In genomic region chr13:43530832-43531693, GRCm38 (mm10) we compare ENCODE assay signal across 8 mouse cellular contexts. TPM values are rescaled to one million over a fixed set of nuclear protein-coding genes. Genes with fewer than 3 reads are reported as not detected.
DNase-seq lines count a peak whose midpoint lies in the region; ATAC-seq and TF ChIP-seq lines count a peak whose summit lies in the region.

No protein-coding gene starts in this region.

- peak; percentile 60 for TF ChIP-seq CTCF in hindbrain, postnatal 0 days (IDR thresholded peaks at IDR 0.05; ENCODE audit: low read depth)
- peak; percentile 23 for TF ChIP-seq CTCF in left cerebral cortex, adult 2 months (IDR thresholded peaks at IDR 0.05)

- peak; percentile 96 for ATAC-seq in hindbrain, postnatal 0 days
- no peak for ATAC-seq in activated CD4-positive, CD25-positive, alpha-beta regulatory T cell, adult 4 months

- no peaks in the 10 kb centered on the region; the same call in 1 of the 2 replicates for H3K4me1 ChIP-seq in hindbrain, postnatal 0 days (ENCODE audit: insufficient read depth, low read length)

- 6% methylated on average over 13 of the region's 13 CpGs for WGBS in hindbrain, postnatal 0 days

- H3K27me3 ChIP-seq in hindbrain, postnatal 0 days (ENCODE audit: insufficient read depth, low read length): no peaks in the 10 kb centered on the region

- H3K36me3 ChIP-seq in hindbrain, postnatal 0 days (ENCODE audit: insufficient read depth, low read length): no peaks in the 10 kb centered on the region

- DNase-seq in Muller cell, postnatal 12 days (ENCODE audit: inconsistent ontology term): peak; percentile 78
- peak; percentile 86 for DNase-seq in embryo, embryonic 10.5 days (ENCODE audit: low spot score)
- DNase-seq in gastrocnemius, postnatal 14 days: peak; percentile 67
- peak; percentile 92 for DNase-seq in hindbrain, postnatal 0 days (ENCODE audit: low spot score)
- DNase-seq in left cerebral cortex, adult 2 months (ENCODE audit: extremely low spot score in 1 of 2, low spot score in 2 of 2): peak in 1 of 2 experiments; percentile 42
- peak; percentile 78 for DNase-seq in lung, postnatal 36 days
- DNase-seq in right cerebral cortex, postnatal 10 days (ENCODE audit: low spot score in 2 of 2): peak; percentile 79 to 91

- intact Hi-C loops in gastrocnemius, postnatal 14 days (cut with DNase I; ENCODE audit: low total_unique reads): loop anchor here (10.0 kb wide), 1 partner anchor 46 kb away; the partner anchor contains the start of gene Ranbp9
- intact Hi-C loops in left cerebral cortex, adult 2 months (cut with DNase I): loop anchor here (2.0 kb wide), 1 partner anchor 50 kb away; the partner anchor contains the start of gene Ranbp9

- H3K4me3 ChIP-seq in hindbrain, postnatal 0 days (ENCODE audit: low read length): 0 out of 2 replicates have a peak overlapping the region, but pooled peaks have one; percentile 11
- no peak overlapping the region for H3K4me3 ChIP-seq in left cerebral cortex, adult 2 months

- H3K27ac ChIP-seq in hindbrain, postnatal 0 days: peak overlapping the region; percentile 82
- peak overlapping the region; percentile 89 for H3K27ac ChIP-seq in left cerebral cortex, adult 2 months

- H3K9ac ChIP-seq in hindbrain, postnatal 0 days (replicated peaks; ENCODE audit: low read length): no peak overlapping the region

- peak overlapping the region; percentile 33 for H3K4me2 ChIP-seq in hindbrain, postnatal 0 days (ENCODE audit: low read depth, low read length)

- no peaks in the 10 kb centered on the region for H3K9me3 ChIP-seq in hindbrain, postnatal 0 days (ENCODE audit: low read length)

RNA-seq across cellular contexts. Expression of gene Mcur1, which starts 28.9 kb away (rescaled TPM):
- total RNA-seq in gastrocnemius, postnatal 14 days (2021): 10 to 100 TPM; 21.1 to 21.8 TPM
- 9.3 and 12.4 TPM in 2 replicates for total RNA-seq in hindbrain, postnatal 0 days (2014; rRNA removed)
- polyA plus RNA-seq in hindbrain, postnatal 0 days (2015; fragmentation: Nextera tagmentation; extraction: Ambion mirVana): 8.0 and 8.4 TPM in 2 replicates
- total RNA-seq in left cerebral cortex, adult 2 months (2021): 10 to 100 TPM; 15.8 to 17.8 TPM
- 10 to 100 TPM; 11.0 to 11.2 TPM for polyA plus RNA-seq in activated CD4-positive, CD25-positive, alpha-beta regulatory T cell, adult 4 months (2017; shearing (Covaris generic))

RNA-seq across cellular contexts. Expression of gene Ranbp9, which starts 50.0 kb away (rescaled TPM):
- 10 to 100 TPM; 33.5 to 36.1 TPM for total RNA-seq in gastrocnemius, postnatal 14 days (2021)
- total RNA-seq in hindbrain, postnatal 0 days (2014; rRNA removed): 52.7 and 67.1 TPM in 2 replicates
- 9.6 and 11.0 TPM in 2 replicates for polyA plus RNA-seq in hindbrain, postnatal 0 days (2015; fragmentation: Nextera tagmentation; extraction: Ambion mirVana)
- total RNA-seq in left cerebral cortex, adult 2 months (2021): 100 to 1,000 TPM; 102 to 105 TPM
- 10 to 100 TPM; 28.5 to 32.8 TPM for polyA plus RNA-seq in activated CD4-positive, CD25-positive, alpha-beta regulatory T cell, adult 4 months (2017; shearing (Covaris generic))
